Mouse (Mus musculus): ENCODE data around the gene Fos. TPM values are rescaled to one million over a fixed set of nuclear protein-coding genes. Genes with fewer than 3 reads are reported as not detected.

Gene Fos
- polyA plus RNA-seq, 1 experiment, result 0.63 TPM

GRCm38 (mm10) chr12:85499001-85499400 is 25.3 kb downstream of the Fos start:
- H3K36me3 ChIP-seq (ENCODE audit: control insufficient read depth, insufficient read depth, low read length), result no peaks in the 10 kb centered on the region
- H3K27ac ChIP-seq (ENCODE audit: control insufficient read depth, insufficient read depth, low read depth, low read length), result no peak overlapping the region
- H3K4me3 ChIP-seq (ENCODE audit: control insufficient read depth, low read depth, low read length), result no peak overlapping the region
- TF ChIP-seq POLR2A (IDR thresholded peaks at IDR 0.05; ENCODE audit: control insufficient read depth, low read depth, low read length), result no peak
- TF ChIP-seq CTCF (IDR thresholded peaks at IDR 0.05; ENCODE audit: control insufficient read depth, insufficient read depth, insufficient replicate concordance, low read depth, low read length), result no peak
- H3K4me1 ChIP-seq (ENCODE audit: control insufficient read depth, insufficient read depth, low read length), result peaks cover 3% of the 10 kb centered on the region
- no peaks in the 10 kb centered on the region for H3K27me3 ChIP-seq (ENCODE audit: control insufficient read depth, insufficient read depth, low read length)

DNA sequence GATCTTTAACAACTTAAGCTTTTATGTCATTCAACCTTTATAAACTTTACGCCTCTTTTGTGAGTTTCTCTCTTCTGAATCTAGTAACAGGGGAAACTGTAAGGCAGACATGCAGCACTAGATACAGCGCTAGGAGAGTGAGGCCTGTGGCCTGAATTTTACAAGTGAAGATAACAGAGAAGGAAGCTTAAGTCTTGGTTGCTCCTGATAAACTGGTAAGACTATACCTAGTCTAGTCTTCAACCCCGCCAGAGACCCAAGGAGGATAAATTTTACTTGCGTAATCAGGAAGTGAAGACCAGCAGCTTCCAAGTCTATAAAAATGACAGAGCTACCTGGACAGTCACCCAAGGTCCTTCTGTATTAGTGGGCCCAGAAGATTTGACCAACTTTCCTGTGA is 29.0 kb downstream of the Fos start:
- no peaks in the 10 kb centered on the region for H3K27me3 ChIP-seq (ENCODE audit: control insufficient read depth, insufficient read depth, low read length)
- H3K27ac ChIP-seq (ENCODE audit: control insufficient read depth, insufficient read depth, low read depth, low read length), result no peak overlapping the region
- no peak overlapping the region for H3K4me3 ChIP-seq (ENCODE audit: control insufficient read depth, low read depth, low read length)
- peaks cover 3% of the 10 kb centered on the region for H3K4me1 ChIP-seq (ENCODE audit: control insufficient read depth, insufficient read depth, low read length)
- TF ChIP-seq POLR2A (IDR thresholded peaks at IDR 0.05; ENCODE audit: control insufficient read depth, low read depth, low read length) (no peak), CTCF (IDR thresholded peaks at IDR 0.05; ENCODE audit: control insufficient read depth, insufficient read depth, insufficient replicate concordance, low read depth, low read length) (no peak)
- no peaks in the 10 kb centered on the region for H3K36me3 ChIP-seq (ENCODE audit: control insufficient read depth, insufficient read depth, low read length)

DNA sequence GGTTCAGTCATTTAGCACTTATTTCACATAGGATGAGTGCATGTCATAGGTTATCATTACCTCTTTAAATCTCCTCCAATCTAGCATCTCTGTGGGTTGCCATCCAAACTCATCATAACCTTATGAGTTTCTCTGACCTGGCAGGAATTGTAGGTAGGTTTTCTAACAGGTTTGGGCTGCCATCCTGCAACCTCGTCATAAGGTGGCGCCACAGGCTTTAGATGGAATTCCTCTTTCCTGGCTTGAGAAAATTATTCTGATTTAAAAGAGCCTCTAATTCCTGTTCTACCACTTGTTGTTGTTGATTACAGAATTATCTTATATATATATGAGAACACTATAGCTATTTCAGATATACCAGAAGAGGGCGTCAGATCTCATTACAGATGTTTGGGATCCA is 34.5 kb downstream of the Fos start:
- H3K4me3 ChIP-seq (ENCODE audit: control insufficient read depth, low read depth, low read length), result no peak overlapping the region
- H3K4me1 ChIP-seq (ENCODE audit: control insufficient read depth, insufficient read depth, low read length), result no peaks in the 10 kb centered on the region
- TF ChIP-seq CTCF (IDR thresholded peaks at IDR 0.05; ENCODE audit: control insufficient read depth, insufficient read depth, insufficient replicate concordance, low read depth, low read length) (peak; percentile 19; the same call in 1 of the 2 replicates), POLR2A (IDR thresholded peaks at IDR 0.05; ENCODE audit: control insufficient read depth, low read depth, low read length) (no peak)
- H3K27me3 ChIP-seq (ENCODE audit: control insufficient read depth, insufficient read depth, low read length), result no peaks in the 10 kb centered on the region
- H3K27ac ChIP-seq (ENCODE audit: control insufficient read depth, insufficient read depth, low read depth, low read length), result no peak overlapping the region
- H3K36me3 ChIP-seq (ENCODE audit: control insufficient read depth, insufficient read depth, low read length), result no peaks in the 10 kb centered on the region

- Histone ChIP-seq H3K27ac (ENCODE audit: control insufficient read depth, insufficient read depth, low read depth, low read length) (no peak overlapping the region), H3K27me3 (ENCODE audit: control insufficient read depth, insufficient read depth, low read length) (no peaks in the 10 kb centered on the region), H3K4me1 (ENCODE audit: control insufficient read depth, insufficient read depth, low read length) (no peaks in the 10 kb centered on the region), H3K4me3 (ENCODE audit: control insufficient read depth, low read depth, low read length) (no peak overlapping the region), H3K36me3 (ENCODE audit: control insufficient read depth, insufficient read depth, low read length) (no peaks in the 10 kb centered on the region)
- TF ChIP-seq CTCF (IDR thresholded peaks at IDR 0.05; ENCODE audit: control insufficient read depth, insufficient read depth, insufficient replicate concordance, low read depth, low read length), result no peak
- TF ChIP-seq POLR2A (IDR thresholded peaks at IDR 0.05; ENCODE audit: control insufficient read depth, low read depth, low read length), result no peak
Measured at GRCm38 (mm10) chr12:85510013-85510412, 36.3 kb downstream of the Fos start.

DNA sequence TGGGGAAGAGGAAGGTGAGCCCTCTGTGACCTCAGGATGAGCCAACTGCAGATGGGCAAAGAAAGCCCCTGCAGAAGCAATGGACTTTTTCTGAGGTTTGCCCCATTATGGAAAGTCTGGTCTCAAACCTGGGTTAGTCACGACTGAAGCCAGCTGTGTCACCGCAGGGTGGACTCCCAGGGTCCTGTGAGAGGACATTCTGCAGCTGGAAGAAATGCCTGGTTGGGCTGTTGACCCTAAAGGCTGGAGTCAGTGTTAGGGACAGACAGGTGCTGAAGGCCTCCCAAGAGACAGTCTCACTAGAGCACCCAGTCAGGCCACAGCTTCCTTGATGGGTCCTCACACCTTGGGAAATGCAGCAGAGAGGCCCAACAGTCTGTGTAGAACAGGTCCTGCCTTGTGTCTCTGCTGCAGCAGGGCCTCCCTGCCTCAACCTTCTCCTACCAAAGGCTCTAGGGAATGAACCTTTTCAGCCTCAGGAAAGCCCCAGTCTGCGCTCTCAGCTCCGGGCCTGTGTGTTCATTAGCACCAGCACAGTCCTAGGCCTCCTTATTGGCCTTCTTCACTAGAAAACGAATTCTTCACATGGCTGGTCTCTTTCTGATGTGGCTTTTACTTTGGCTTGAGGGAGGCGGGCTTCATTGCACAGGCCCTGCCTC is 40.2 kb downstream of the Fos start:
- no peaks in the 10 kb centered on the region for H3K4me1 ChIP-seq (ENCODE audit: control insufficient read depth, insufficient read depth, low read length)
- no peaks in the 10 kb centered on the region for H3K27me3 ChIP-seq (ENCODE audit: control insufficient read depth, insufficient read depth, low read length)
- no peak overlapping the region for H3K4me3 ChIP-seq (ENCODE audit: control insufficient read depth, low read depth, low read length)
- TF ChIP-seq POLR2A (IDR thresholded peaks at IDR 0.05; ENCODE audit: control insufficient read depth, low read depth, low read length), result no peak
- TF ChIP-seq CTCF (IDR thresholded peaks at IDR 0.05; ENCODE audit: control insufficient read depth, insufficient read depth, insufficient replicate concordance, low read depth, low read length), result no peak
- H3K36me3 ChIP-seq (ENCODE audit: control insufficient read depth, insufficient read depth, low read length), result no peaks in the 10 kb centered on the region
- H3K27ac ChIP-seq (ENCODE audit: control insufficient read depth, insufficient read depth, low read depth, low read length), result no peak overlapping the region

GRCm38 (mm10) chr12:85514958-85515357 is 41.3 kb downstream of the Fos start:
- TF ChIP-seq POLR2A (IDR thresholded peaks at IDR 0.05; ENCODE audit: control insufficient read depth, low read depth, low read length), result no peak
- no peak for TF ChIP-seq CTCF (IDR thresholded peaks at IDR 0.05; ENCODE audit: control insufficient read depth, insufficient read depth, insufficient replicate concordance, low read depth, low read length)
- Histone ChIP-seq H3K27ac (ENCODE audit: control insufficient read depth, insufficient read depth, low read depth, low read length) (no peak overlapping the region), H3K36me3 (ENCODE audit: control insufficient read depth, insufficient read depth, low read length) (no peaks in the 10 kb centered on the region), H3K4me1 (ENCODE audit: control insufficient read depth, insufficient read depth, low read length) (no peaks in the 10 kb centered on the region), H3K27me3 (ENCODE audit: control insufficient read depth, insufficient read depth, low read length) (no peaks in the 10 kb centered on the region), H3K4me3 (ENCODE audit: control insufficient read depth, low read depth, low read length) (no peak overlapping the region)

DNA sequence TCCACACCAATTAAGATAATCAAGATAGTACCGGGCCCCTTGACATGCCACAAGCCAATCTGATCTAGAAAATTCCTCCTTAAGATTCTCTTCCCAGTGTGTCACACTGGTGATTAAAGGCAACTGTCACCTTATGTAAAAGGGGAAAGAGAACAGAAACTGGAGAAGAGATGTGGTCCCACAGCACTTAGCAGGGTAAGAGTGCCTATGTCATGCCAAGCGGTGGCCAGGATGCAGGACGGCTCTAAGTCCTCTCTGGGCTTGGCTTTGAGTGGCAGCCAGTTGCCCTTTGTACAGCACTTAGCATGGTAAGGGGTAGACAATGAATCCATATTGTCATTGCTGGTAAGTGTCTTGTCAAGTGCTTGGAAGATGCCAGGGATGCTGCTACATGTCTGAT is 42.2 kb downstream of the Fos start:
- TF ChIP-seq CTCF (IDR thresholded peaks at IDR 0.05; ENCODE audit: control insufficient read depth, insufficient read depth, insufficient replicate concordance, low read depth, low read length) (no peak), POLR2A (IDR thresholded peaks at IDR 0.05; ENCODE audit: control insufficient read depth, low read depth, low read length) (no peak)
- no peaks in the 10 kb centered on the region for H3K4me1 ChIP-seq (ENCODE audit: control insufficient read depth, insufficient read depth, low read length)
- H3K36me3 ChIP-seq (ENCODE audit: control insufficient read depth, insufficient read depth, low read length), result no peaks in the 10 kb centered on the region

More for the DNA sequence above, 42.2 kb downstream of the Fos start:
- H3K27me3 ChIP-seq (ENCODE audit: control insufficient read depth, insufficient read depth, low read length), result no peaks in the 10 kb centered on the region
- no peak overlapping the region for H3K4me3 ChIP-seq (ENCODE audit: control insufficient read depth, low read depth, low read length)
- no peak overlapping the region for H3K27ac ChIP-seq (ENCODE audit: control insufficient read depth, insufficient read depth, low read depth, low read length)

Measured in testis, adult 2 months (tissue).